Mouse (Mus musculus) megakaryocyte, embryonic 14.5 days (primary cell): ENCODE data around the gene Myadm. TPM values are rescaled to one million over a fixed set of nuclear protein-coding genes. Genes with fewer than 3 reads are reported as not detected.

ENCODE experiments used
- H3K27me3 ChIP-seq: replicated peaks from 2 replicates; pipeline ENCODE3; 2012; ENCODE audit warnings: inconsistent platforms
- H3K36me3 ChIP-seq: replicated peaks from 2 replicates; pipeline ENCODE3; 2012; ENCODE audit warnings: low read length, inconsistent platforms, mixed read lengths
- H3K4me1 ChIP-seq: 2 replicates; pipeline ENCODE4 v1.6.1; 2012; ENCODE audit warnings: inconsistent platforms
- H3K4me3 ChIP-seq: replicated peaks from 2 replicates; pipeline ENCODE3; 2012; ENCODE audit warnings: moderate library complexity, mild to moderate bottlenecking, inconsistent platforms
- H3K9me3 ChIP-seq: 2 replicates; pipeline ENCODE4 v1.6.1; 2012; ENCODE audit warnings: inconsistent platforms
- FLI1 ChIP-seq: IDR thresholded peaks from 2 replicates; pipeline ENCODE4 v1.6.1; 2012; ENCODE audit warnings: low read length, inconsistent platforms, mixed read lengths
- GATA1 ChIP-seq: IDR thresholded peaks from 3 replicates; pipeline ENCODE4 v1.6.1; 2012; ENCODE audit warnings: mixed read lengths, low read length, inconsistent platforms, borderline replicate concordance
- polyA plus RNA-seq: library from polyadenylated mRNA; stranded (reverse); fragments of >175 nt; gene quantifications from 2 replicates; pipeline ENCODE4 v1.2.3, GENCODE M21; 2012; ENCODE audit warnings: low replicate concordance; ENCODE audit not compliant: insufficient read depth

The Myadm gene
- polyA plus RNA-seq, 1 experiment = 8.9 TPM

- peaks cover 49% of the 10 kb centered on the region for H3K27me3 ChIP-seq
- TF ChIP-seq FLI1 (no peak), GATA1 (no peak)
- H3K4me3 ChIP-seq = no peak overlapping the region
- no peaks in the 10 kb centered on the region for H3K9me3 ChIP-seq
- H3K4me1 ChIP-seq = peaks cover 42% of the 10 kb centered on the region
- H3K36me3 ChIP-seq = peaks cover 30% of the 10 kb centered on the region
Measured at GRCm38 (mm10) chr7:3300891-3301627, 12.2 kb downstream of the Myadm start.

GRCm38 (mm10) chr7:3301628-3302555, 13.0 kb downstream of the Myadm start:
- Histone ChIP-seq H3K4me1 (peaks cover 42% of the 10 kb centered on the region), H3K36me3 (peaks cover 22% of the 10 kb centered on the region), H3K27me3 (peaks cover 54% of the 10 kb centered on the region), H3K9me3 (no peaks in the 10 kb centered on the region), H3K4me3 (peak overlapping the region; percentile 91)
- TF ChIP-seq GATA1 (no peak), FLI1 (no peak)

DNA sequence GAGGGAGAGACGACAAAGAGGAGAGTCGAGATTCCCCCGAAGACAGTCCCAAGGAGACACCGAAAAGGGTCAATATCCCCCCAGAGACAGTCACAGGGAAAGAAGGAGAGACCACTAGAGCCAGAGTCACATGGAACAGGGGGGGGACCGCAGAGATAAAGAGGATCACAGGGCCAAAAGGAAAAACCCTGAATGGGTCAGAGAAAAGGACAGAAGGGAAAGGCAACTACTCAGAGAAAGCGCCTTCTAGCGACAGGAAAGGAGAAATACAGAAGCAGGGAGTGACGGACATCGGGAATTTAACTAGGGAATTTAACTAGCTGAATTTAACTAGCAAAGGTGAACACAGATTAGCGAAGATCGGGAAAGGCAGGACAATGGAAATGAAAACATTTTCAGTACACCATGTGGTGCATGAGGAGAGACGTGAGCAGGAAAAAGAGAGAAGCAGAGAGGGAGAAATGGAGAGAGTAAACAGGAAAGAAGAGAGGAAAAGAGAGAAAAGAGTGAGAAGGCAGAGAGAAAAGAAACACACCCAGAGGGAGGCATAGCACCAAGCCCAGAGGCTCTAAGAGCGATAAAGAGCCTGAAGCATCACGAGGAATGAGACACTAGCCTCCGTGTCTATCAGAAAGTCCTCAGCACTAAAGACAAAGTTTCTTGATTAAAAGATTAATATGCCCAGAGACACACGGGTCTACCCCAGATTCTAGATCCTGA, 13.8 kb downstream of the Myadm start:
- Histone ChIP-seq H3K27me3 (peaks cover 58% of the 10 kb centered on the region), H3K9me3 (no peaks in the 10 kb centered on the region), H3K36me3 (peaks cover 13% of the 10 kb centered on the region), H3K4me1 (peaks cover 35% of the 10 kb centered on the region), H3K4me3 (peak overlapping the region; percentile 91)
- TF ChIP-seq FLI1 (no peak), GATA1 (no peak)

GRCm38 (mm10) chr7:3303276-3303781, 14.4 kb downstream of the Myadm start:
- H3K9me3 ChIP-seq = no peaks in the 10 kb centered on the region
- TF ChIP-seq FLI1 (no peak), GATA1 (no peak)
- H3K4me3 ChIP-seq = peak overlapping the region; percentile 91
- H3K4me1 ChIP-seq = peaks cover 35% of the 10 kb centered on the region
- H3K27me3 ChIP-seq = peaks cover 63% of the 10 kb centered on the region
- peaks cover 7% of the 10 kb centered on the region for H3K36me3 ChIP-seq

- TF ChIP-seq FLI1 (no peak), GATA1 (no peak)
- H3K27me3 ChIP-seq = peaks cover 68% of the 10 kb centered on the region
- peak overlapping the region; percentile 91 for H3K4me3 ChIP-seq
- peaks cover 5% of the 10 kb centered on the region for H3K36me3 ChIP-seq
- peaks cover 35% of the 10 kb centered on the region for H3K4me1 ChIP-seq
- no peaks in the 10 kb centered on the region for H3K9me3 ChIP-seq
Measured at GRCm38 (mm10) chr7:3303789-3304188, 14.9 kb downstream of the Myadm start.

GRCm38 (mm10) chr7:3304298-3304697, 15.4 kb downstream of the Myadm start:
- no peak overlapping the region for H3K4me3 ChIP-seq
- H3K4me1 ChIP-seq = peaks cover 35% of the 10 kb centered on the region
- H3K27me3 ChIP-seq = peaks cover 69% of the 10 kb centered on the region
- peaks cover 5% of the 10 kb centered on the region for H3K36me3 ChIP-seq
- TF ChIP-seq FLI1 (no peak), GATA1 (no peak)
- H3K9me3 ChIP-seq = no peaks in the 10 kb centered on the region

DNA sequence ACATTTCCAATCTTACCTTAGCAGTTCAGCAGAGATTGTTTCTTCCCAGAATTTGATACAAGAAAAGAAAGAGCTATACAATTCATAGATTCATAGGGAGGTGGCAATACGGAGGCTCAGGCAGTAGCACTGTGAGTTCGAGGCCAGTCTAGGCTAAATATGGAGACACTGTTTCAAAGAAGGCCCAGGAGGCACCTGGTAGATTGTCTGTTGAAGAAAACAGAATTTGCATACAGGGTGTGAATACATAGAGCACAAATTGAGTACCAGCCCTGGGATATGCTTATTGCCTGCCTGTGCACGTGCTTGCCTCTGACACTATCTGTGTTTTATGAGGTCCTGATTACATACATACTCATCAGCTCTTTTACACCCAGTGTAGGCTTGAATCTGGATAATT, 17.5 kb downstream of the Myadm start:
- H3K9me3 ChIP-seq = peaks cover 17% of the 10 kb centered on the region
- H3K4me1 ChIP-seq = peaks cover 30% of the 10 kb centered on the region
- H3K27me3 ChIP-seq = peaks cover 68% of the 10 kb centered on the region
- TF ChIP-seq FLI1 = no peak
- TF ChIP-seq GATA1 = no peak
- H3K36me3 ChIP-seq = no peaks in the 10 kb centered on the region
- no peak overlapping the region for H3K4me3 ChIP-seq

DNA sequence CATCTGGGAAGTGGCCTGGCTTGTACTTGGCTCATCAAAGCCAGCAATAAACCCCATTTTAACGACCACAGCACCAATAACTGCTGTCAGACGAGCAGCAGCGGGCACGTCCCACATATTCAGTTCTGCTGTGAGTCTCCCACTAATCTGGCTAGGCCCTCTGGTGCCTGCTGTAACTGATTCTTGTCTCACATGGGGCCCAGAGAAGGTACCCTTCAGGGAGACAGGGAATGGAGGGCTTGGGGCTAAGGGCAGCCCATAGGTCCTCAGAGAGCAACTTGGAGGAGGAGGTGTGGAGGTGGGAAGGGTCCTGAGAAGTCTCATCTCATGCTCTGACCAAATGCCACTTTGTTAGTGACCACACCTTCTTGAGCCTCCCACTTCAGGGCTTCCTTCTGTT, 19.8 kb downstream of the Myadm start:
- Histone ChIP-seq H3K9me3 (peaks cover 17% of the 10 kb centered on the region), H3K27me3 (peaks cover 54% of the 10 kb centered on the region), H3K4me3 (no peak overlapping the region), H3K4me1 (peaks cover 8% of the 10 kb centered on the region), H3K36me3 (no peaks in the 10 kb centered on the region)
- no peak for TF ChIP-seq GATA1
- no peak for TF ChIP-seq FLI1

DNA sequence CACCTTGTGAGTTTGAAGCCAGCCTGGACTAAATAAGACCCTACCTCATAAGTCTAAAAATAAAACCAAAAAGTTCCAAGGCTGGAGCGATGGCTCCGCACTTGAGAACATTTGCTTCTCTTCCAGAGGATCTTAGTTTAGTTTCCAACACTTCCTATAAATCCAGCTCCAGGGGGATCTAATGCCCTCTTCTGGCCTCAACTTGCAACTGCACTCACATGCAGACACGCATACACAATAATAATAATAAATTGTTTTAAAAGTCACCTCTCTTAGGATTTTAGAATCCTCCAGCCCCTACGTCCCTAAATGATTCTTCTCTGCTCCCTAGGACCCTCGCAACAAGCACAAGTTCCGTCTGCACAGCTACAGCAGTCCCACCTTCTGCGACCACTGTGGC, 21.4 kb downstream of the Myadm start:
- H3K36me3 ChIP-seq = no peaks in the 10 kb centered on the region
- H3K27me3 ChIP-seq = peaks cover 46% of the 10 kb centered on the region
- TF ChIP-seq GATA1 = no peak
- TF ChIP-seq FLI1 = no peak
- no peaks in the 10 kb centered on the region for H3K4me1 ChIP-seq
- peaks cover 17% of the 10 kb centered on the region for H3K9me3 ChIP-seq
- peak overlapping the region; percentile 9 for H3K4me3 ChIP-seq

- no peak for TF ChIP-seq GATA1
- no peak for TF ChIP-seq FLI1
- Histone ChIP-seq H3K27me3 (peaks cover 30% of the 10 kb centered on the region), H3K4me3 (no peak overlapping the region), H3K36me3 (no peaks in the 10 kb centered on the region), H3K4me1 (no peaks in the 10 kb centered on the region), H3K9me3 (peaks cover 17% of the 10 kb centered on the region)
Measured at GRCm38 (mm10) chr7:3313571-3313970, 24.7 kb downstream of the Myadm start.
